Comparison of ENCODE assay signal across 13 mouse cellular contexts in the genomic region with DNA sequence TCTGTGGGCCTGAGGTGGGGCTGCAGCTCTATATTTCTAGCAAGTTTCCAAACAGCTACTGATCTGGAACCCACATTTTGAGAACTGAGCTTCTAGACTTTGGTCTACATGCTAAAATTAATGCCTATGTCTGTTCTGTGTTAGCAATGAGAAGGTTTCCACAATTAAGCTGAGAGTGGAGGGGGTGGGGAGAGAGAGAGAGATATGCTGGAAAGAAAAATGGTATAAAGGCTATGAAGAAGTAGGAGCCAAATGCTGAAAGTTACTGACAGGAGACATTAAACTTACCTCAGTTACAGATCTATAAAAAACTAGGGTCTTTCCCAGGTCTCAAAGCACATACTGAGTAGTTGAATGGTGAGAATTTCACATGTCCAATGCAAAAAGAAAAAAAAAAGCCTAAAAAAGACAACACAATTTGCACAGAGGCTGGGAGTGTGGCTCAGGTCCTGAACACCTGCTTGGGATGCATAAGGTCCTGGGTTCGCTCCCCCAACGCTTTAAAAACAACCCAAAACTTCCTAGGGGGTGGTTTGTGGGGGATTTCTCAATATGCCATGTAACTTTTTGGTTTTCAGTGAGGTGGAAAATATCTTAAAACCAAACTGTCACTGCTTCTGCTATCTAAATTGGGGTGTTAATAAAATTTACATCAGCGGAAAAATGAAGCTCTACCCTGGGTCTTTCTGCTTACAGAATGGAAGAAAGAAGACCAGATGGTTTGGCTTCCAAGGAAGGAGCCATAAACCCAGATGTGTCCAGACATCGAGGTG.
"Had no signal": no experiment of that assay in that cellular context is flagged by ENCODE, and none has a peak within 500 bp of the region (broad histone marks: within the 10 kb centered on the region; RNA-seq: fewer than 3 reads in every experiment).

No protein-coding gene starts in this region.

- H3K9me3 ChIP-seq: midbrain, embryonic 13.5 days; midbrain, embryonic 15.5 days; neural tube, embryonic 12.5 days had no signal

- H3K9ac ChIP-seq: liver, embryonic 14.5 days; lung, embryonic 14.5 days; midbrain, embryonic 13.5 days; midbrain, embryonic 15.5 days; neural tube, embryonic 12.5 days had no signal

- H3K36me3 ChIP-seq: midbrain, embryonic 13.5 days; midbrain, embryonic 15.5 days; neural tube, embryonic 12.5 days had no signal

- H3K27ac ChIP-seq: liver, embryonic 14.5 days; midbrain, embryonic 13.5 days; midbrain, embryonic 15.5 days; neural tube, embryonic 12.5 days had no signal

- DNase-seq: lung, adult 18-20 months; lung, embryonic 14.5 days; lung, postnatal 10 days; lung, postnatal 4 days; right cerebral cortex, postnatal 14 days; spleen, adult 18-20 months; thymus, adult 18-20 months; thymus, postnatal 14 days had no signal

- H3K4me2 ChIP-seq: lung, embryonic 14.5 days; midbrain, embryonic 11.5 days; midbrain, embryonic 13.5 days; midbrain, embryonic 15.5 days; neural tube, embryonic 12.5 days had no signal

- H3K4me3 ChIP-seq: midbrain, embryonic 13.5 days; midbrain, embryonic 15.5 days; neural tube, embryonic 12.5 days had no signal

- H3K27me3 ChIP-seq: midbrain, embryonic 13.5 days had no signal
